Mouse (Mus musculus) myocyte (in vitro differentiated cells): ENCODE data around the gene Dlg2. TPM values are rescaled to one million over a fixed set of nuclear protein-coding genes. Genes with fewer than 3 reads are reported as not detected.

ENCODE experiments used
- H3K27me3 ChIP-seq: one replicate; pipeline ENCODE4 v1.6.1; 2011; ENCODE audit not compliant: control insufficient read depth, insufficient read depth, insufficient read length
- H3K36me3 ChIP-seq: one replicate; pipeline ENCODE4 v1.6.1; 2011; ENCODE audit not compliant: control insufficient read depth, insufficient read depth
- H3K4me2 ChIP-seq: one replicate; pipeline ENCODE4 v1.6.1; 2011; ENCODE audit warnings: low read depth, control low read depth
- H3K4me3 ChIP-seq: one replicate; pipeline ENCODE4 v1.5.1; 2011; ENCODE audit warnings: mild to moderate bottlenecking, control low read depth, moderate library complexity
- H3K79me2 ChIP-seq: one replicate; pipeline ENCODE4 v1.6.1; 2011; ENCODE audit not compliant: control insufficient read depth, insufficient read depth
- H3ac ChIP-seq: one replicate; pipeline ENCODE4 v1.6.1; 2011; ENCODE audit not compliant: control insufficient read depth, insufficient read length
- CEBPB ChIP-seq: IDR thresholded peaks from 2 replicates; pipeline ENCODE4 v1.6.1; 2011; ENCODE audit warnings: mild to moderate bottlenecking, moderate library complexity; ENCODE audit not compliant: poor library complexity, insufficient read depth, severe bottlenecking
- E2F4 ChIP-seq: IDR thresholded peaks from one replicate; pipeline ENCODE4 v1.6.1; 2011; ENCODE audit warnings: mild to moderate bottlenecking, control low read depth, moderate library complexity; ENCODE audit not compliant: insufficient read depth
- MAX ChIP-seq: IDR thresholded peaks from one replicate; pipeline ENCODE4 v1.6.1; 2011; ENCODE audit warnings: low read depth, mild to moderate bottlenecking, control low read depth
- MYOD1 ChIP-seq, 3 experiments: IDR thresholded peaks; one replicate each; pipeline ENCODE4 v1.6.1; 2011; ENCODE audit warnings: control low read depth in 2 of 3, low read depth in 2 of 3, mild to moderate bottlenecking in 2 of 3, moderate library complexity in 1 of 3; ENCODE audit not compliant: insufficient read length in 2 of 3, control insufficient read depth in 1 of 3
- MYOG ChIP-seq, 3 experiments: IDR thresholded peaks; one replicate each; pipeline ENCODE4 v1.6.1; 2011; ENCODE audit warnings: control low read depth in 2 of 3, low read depth in 2 of 3, mild to moderate bottlenecking in 2 of 3; ENCODE audit not compliant: insufficient read length in 2 of 3, control insufficient read depth in 1 of 3, insufficient read depth in 1 of 3
- POLR2A ChIP-seq: IDR thresholded peaks from one replicate; pipeline ENCODE4 v1.6.1; 2011; ENCODE audit warnings: low read depth, mild to moderate bottlenecking, control low read depth, moderate library complexity; ENCODE audit not compliant: insufficient read length
- POLR2AphosphoS2 ChIP-seq: IDR thresholded peaks from one replicate; pipeline ENCODE4 v1.6.1; 2011; ENCODE audit warnings: low read depth, control low read depth; ENCODE audit not compliant: insufficient read length
- REST ChIP-seq: IDR thresholded peaks from one replicate; pipeline ENCODE4 v1.6.1; 2011; ENCODE audit warnings: mild to moderate bottlenecking, control low read depth, moderate library complexity; ENCODE audit not compliant: insufficient read depth, insufficient read length
- SRF ChIP-seq: IDR thresholded peaks from one replicate; pipeline ENCODE4 v1.6.1; 2011; ENCODE audit warnings: low read depth; ENCODE audit not compliant: control insufficient read depth, insufficient read length
- TCF12 ChIP-seq: IDR thresholded peaks from one replicate; pipeline ENCODE4 v1.6.1; 2011; ENCODE audit warnings: mild to moderate bottlenecking, control low read depth; ENCODE audit not compliant: poor library complexity, insufficient read depth, severe bottlenecking
- TCF3 ChIP-seq: IDR thresholded peaks from one replicate; pipeline ENCODE4 v1.6.1; 2011; ENCODE audit warnings: low read depth, control low read depth; ENCODE audit not compliant: insufficient read length
- USF1 ChIP-seq: IDR thresholded peaks from one replicate; pipeline ENCODE4 v1.6.1; 2011; ENCODE audit warnings: low read depth, mild to moderate bottlenecking, control low read depth, moderate library complexity
- polyA plus RNA-seq: library from polyadenylated mRNA; unstranded; fragments of >200 nt; fragmentation: generic; extraction: Trizol; gene quantifications from one replicate; pipeline ENCODE4 v1.2.1, GENCODE M21; 2012; ENCODE audit warnings: missing spikeins

Gene Dlg2
- polyA plus RNA-seq, 1 experiment: 0.65 TPM

DNA sequence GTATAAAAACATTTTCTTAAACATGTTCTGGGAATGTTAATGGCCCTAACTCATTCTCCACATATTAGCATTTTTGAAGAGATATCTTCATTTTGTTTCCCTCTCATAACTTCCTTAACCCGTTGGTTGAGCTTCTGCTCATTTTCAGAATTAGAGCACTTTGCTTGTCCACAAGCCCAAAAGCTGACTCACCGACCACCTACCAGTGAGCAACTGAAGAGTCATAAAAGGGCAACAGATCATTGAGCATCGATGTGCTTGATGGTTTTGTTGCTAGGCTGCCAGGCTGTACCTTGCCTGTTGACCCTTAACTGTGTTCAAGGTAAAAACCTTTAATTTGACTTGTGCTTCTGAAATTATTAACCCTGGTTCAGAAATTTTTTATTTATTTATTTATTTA lies 1440.3 kb downstream of the Dlg2 start:
- H3K79me2 ChIP-seq: no peaks in the 10 kb centered on the region
- TF ChIP-seq POLR2A: no peak
- TF ChIP-seq REST: no peak
- TF ChIP-seq CEBPB: no peak
- no peak for TF ChIP-seq MAX
- no peak for TF ChIP-seq MYOG (IDR thresholded peaks at IDR 0.05; ENCODE audit: control insufficient read depth in 1 of 3, insufficient read depth in 1 of 3, insufficient read length in 2 of 3, low read depth in 2 of 3)
- TF ChIP-seq TCF12: no peak
- H3ac ChIP-seq: no peak overlapping the region
- H3K4me3 ChIP-seq: no peak overlapping the region
- no peaks in the 10 kb centered on the region for H3K36me3 ChIP-seq
- H3K4me2 ChIP-seq: no peak overlapping the region
- no peaks in the 10 kb centered on the region for H3K27me3 ChIP-seq

DNA sequence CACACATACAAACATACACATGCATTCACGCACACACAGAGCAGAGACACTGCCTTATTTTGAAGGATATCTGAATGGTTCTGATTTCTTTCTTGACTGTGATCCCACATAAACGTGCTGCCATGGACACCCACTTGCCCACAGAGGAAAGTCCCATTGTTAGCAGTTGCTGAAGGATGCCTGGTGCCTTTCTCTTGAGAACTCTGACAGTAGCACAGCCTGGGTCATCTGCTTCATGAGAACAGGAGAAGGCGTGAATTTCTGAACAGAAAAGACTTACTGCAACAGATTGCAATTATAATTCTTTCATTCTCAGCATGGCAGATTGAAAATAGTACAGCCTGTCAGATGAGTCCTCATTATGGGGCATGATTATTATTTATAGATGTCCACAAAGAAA lies 1442.6 kb downstream of the Dlg2 start:
- H3K4me3 ChIP-seq: no peak overlapping the region
- H3K36me3 ChIP-seq: no peaks in the 10 kb centered on the region
- H3K79me2 ChIP-seq: no peaks in the 10 kb centered on the region
- no peak overlapping the region for H3ac ChIP-seq
- no peak for TF ChIP-seq E2F4
- no peaks in the 10 kb centered on the region for H3K27me3 ChIP-seq
- H3K4me2 ChIP-seq: no peak overlapping the region

DNA sequence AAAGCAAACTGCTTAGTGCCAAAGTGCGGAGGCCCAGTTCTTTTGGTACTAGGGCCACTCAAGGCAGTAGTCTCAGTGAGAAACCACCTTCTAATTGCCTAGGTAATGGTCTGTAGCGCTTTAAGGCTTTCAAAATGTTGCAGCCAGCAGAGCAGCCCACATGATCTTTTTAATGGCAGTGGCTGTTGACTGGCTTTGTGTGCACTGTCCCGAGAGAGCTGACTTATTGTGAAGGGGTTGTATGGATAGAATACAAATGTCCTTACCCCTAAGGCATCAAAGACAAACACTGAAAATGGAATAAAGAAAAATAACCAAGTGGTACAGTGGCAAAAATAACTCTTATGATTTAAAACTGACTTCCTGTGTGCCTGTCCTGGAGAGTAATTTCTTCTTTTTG lies 1443.3 kb downstream of the Dlg2 start:
- no peak overlapping the region for H3K4me2 ChIP-seq
- no peaks in the 10 kb centered on the region for H3K79me2 ChIP-seq
- no peak overlapping the region for H3ac ChIP-seq
- TF ChIP-seq MYOD1 (IDR thresholded peaks at IDR 0.05; ENCODE audit: control insufficient read depth in 1 of 3, insufficient read length in 2 of 3, low read depth in 2 of 3): no peak
- no peak for TF ChIP-seq REST
- no peak for TF ChIP-seq MAX
- no peak for TF ChIP-seq POLR2A
- TF ChIP-seq TCF12: no peak
- no peak for TF ChIP-seq USF1
- no peak for TF ChIP-seq TCF3
- TF ChIP-seq E2F4: no peak
- TF ChIP-seq POLR2AphosphoS2: no peak
- no peak for TF ChIP-seq MYOG (IDR thresholded peaks at IDR 0.05; ENCODE audit: control insufficient read depth in 1 of 3, insufficient read depth in 1 of 3, insufficient read length in 2 of 3, low read depth in 2 of 3)
- TF ChIP-seq CEBPB: no peak
- no peak for TF ChIP-seq SRF
- no peaks in the 10 kb centered on the region for H3K36me3 ChIP-seq
- H3K4me3 ChIP-seq: no peak overlapping the region
- no peaks in the 10 kb centered on the region for H3K27me3 ChIP-seq

DNA sequence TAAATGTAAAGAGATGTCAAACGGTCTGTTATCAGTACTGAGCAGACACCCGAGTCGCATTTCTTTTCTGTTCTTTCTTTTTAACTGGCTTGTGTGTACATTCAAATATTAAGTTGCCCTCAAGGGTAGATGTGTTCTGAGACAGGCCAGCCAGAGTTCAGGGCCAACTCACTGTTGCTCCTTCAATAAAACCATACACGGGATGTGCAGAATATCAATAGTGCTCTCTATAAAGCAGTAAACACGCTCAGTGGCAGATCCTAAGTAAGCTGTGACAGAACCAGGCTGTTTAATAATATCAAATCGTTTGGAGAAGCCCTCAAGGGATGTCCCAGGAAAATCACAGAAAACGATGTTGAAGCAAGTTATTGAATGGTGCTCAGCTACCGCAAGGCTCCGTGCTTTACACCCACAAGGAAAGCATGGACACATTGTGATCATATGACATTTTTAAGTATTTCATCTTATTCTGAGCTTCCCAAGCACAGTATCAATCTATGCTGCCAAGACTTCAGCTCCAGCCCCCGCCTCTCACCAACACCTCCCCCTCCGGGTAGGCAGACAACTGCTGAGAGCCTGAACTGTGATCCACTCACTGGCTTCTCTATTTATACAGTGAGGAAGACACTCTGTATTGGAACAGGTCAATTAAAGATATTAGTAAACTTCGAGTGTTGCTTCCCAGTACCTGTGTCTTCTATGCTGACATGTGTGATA lies 1458.6 kb downstream of the Dlg2 start:
- Histone ChIP-seq H3K36me3 (no peaks in the 10 kb centered on the region), H3K27me3 (no peaks in the 10 kb centered on the region), H3K4me2 (no peak overlapping the region), H3K4me3 (no peak overlapping the region), H3ac (no peak overlapping the region), H3K79me2 (no peaks in the 10 kb centered on the region)
- TF ChIP-seq POLR2AphosphoS2 (no peak), MYOD1 (IDR thresholded peaks at IDR 0.05; ENCODE audit: control insufficient read depth in 1 of 3, insufficient read length in 2 of 3, low read depth in 2 of 3) (no peak), SRF (no peak), MYOG (IDR thresholded peaks at IDR 0.05; ENCODE audit: control insufficient read depth in 1 of 3, insufficient read depth in 1 of 3, insufficient read length in 2 of 3, low read depth in 2 of 3) (no peak), E2F4 (no peak), USF1 (no peak), POLR2A (no peak), MAX (no peak), CEBPB (no peak)

- H3K4me2 ChIP-seq: no peak overlapping the region
- no peak overlapping the region for H3ac ChIP-seq
- no peak overlapping the region for H3K4me3 ChIP-seq
- no peak for TF ChIP-seq POLR2A
- no peak for TF ChIP-seq CEBPB
- no peak for TF ChIP-seq POLR2AphosphoS2
- TF ChIP-seq USF1: no peak
- no peak for TF ChIP-seq E2F4
- TF ChIP-seq MAX: no peak
- no peak for TF ChIP-seq TCF12
- TF ChIP-seq REST: no peak
- no peak for TF ChIP-seq SRF
- no peak for TF ChIP-seq TCF3
- no peaks in the 10 kb centered on the region for H3K36me3 ChIP-seq
- no peaks in the 10 kb centered on the region for H3K27me3 ChIP-seq
- H3K79me2 ChIP-seq: no peaks in the 10 kb centered on the region
These were observed 1459.7 kb downstream of the Dlg2 start for GRCm38 (mm10) chr7:91936193-91936592.

DNA sequence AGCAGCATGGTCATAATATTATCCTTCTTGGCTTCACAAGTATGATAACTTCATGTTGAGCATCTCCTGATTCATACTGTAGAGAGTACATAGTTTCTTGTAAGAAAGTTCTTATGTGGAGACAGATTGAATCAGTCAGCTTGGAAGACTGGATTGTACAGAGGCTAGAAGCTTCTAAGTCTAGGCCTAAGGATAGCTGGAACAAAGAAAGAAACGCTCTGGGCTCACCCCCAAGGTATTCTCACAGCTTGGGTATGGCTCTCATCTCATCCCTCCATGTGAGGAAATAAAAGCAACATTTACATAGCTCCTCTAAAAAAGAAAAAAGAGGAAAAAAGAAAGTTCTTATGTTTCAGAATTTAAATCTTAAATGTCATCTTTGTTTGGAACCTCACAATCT lies 1466.8 kb downstream of the Dlg2 start:
- Histone ChIP-seq H3K36me3 (no peaks in the 10 kb centered on the region), H3K4me3 (no peak overlapping the region), H3K27me3 (no peaks in the 10 kb centered on the region), H3ac (no peak overlapping the region), H3K4me2 (no peak overlapping the region), H3K79me2 (no peaks in the 10 kb centered on the region)
- TF ChIP-seq MYOG (IDR thresholded peaks at IDR 0.05; ENCODE audit: control insufficient read depth in 1 of 3, insufficient read depth in 1 of 3, insufficient read length in 2 of 3, low read depth in 2 of 3) (no peak), USF1 (no peak), POLR2AphosphoS2 (no peak), MYOD1 (IDR thresholded peaks at IDR 0.05; ENCODE audit: control insufficient read depth in 1 of 3, insufficient read length in 2 of 3, low read depth in 2 of 3) (no peak), E2F4 (no peak), POLR2A (no peak), TCF12 (no peak)
